Mouse (Mus musculus) midbrain, postnatal 0 days (tissue): ENCODE measurements around the gene Adipor1. TPM values are rescaled to one million over a fixed set of nuclear protein-coding genes. Genes with fewer than 3 reads are reported as not detected.

Experiments
- ATAC-seq: fragments of 200-750 bp; cut with Nextera tagmentation; 2 replicates; pipeline ENCODE4 v1.8.0; 2017; ENCODE audit warnings: moderate number of reproducible peaks, mild to moderate bottlenecking, moderate TSS enrichment, moderate library complexity; ENCODE audit not compliant: low FRiP score
- DNase-seq: peaks from one replicate; pipeline ENCODE4 v3.0.0-alpha.2; 2015; ENCODE audit warnings: low spot score
- H3K27ac ChIP-seq: fragments of 300-500 bp; sonication (generic); 2 replicates; pipeline ENCODE4 v1.5.1; 2014; ENCODE audit warnings: low read depth, mild to moderate bottlenecking, low read length, mixed read lengths
- H3K27me3 ChIP-seq: fragments of 300-500 bp; sonication (generic); 2 replicates; pipeline ENCODE4 v1.6.1; 2014; ENCODE audit warnings: low read length, control low read depth, mixed read lengths; ENCODE audit not compliant: insufficient read depth
- H3K36me3 ChIP-seq: fragments of 300-500 bp; sonication (generic); 2 replicates; pipeline ENCODE4 v1.6.1; 2014; ENCODE audit warnings: low read length, control low read depth, mixed read lengths; ENCODE audit not compliant: insufficient read depth
- H3K4me1 ChIP-seq: fragments of 300-500 bp; sonication (generic); 2 replicates; pipeline ENCODE4 v1.6.1; 2014; ENCODE audit warnings: mild to moderate bottlenecking, control low read depth, antibody characterized with exemption, low read length, mixed read lengths; ENCODE audit not compliant: insufficient read depth
- H3K4me2 ChIP-seq: fragments of 300-500 bp; sonication (generic); 2 replicates; pipeline ENCODE4 v1.6.1; 2014; ENCODE audit warnings: low read depth, mild to moderate bottlenecking, low read length, mixed read lengths; ENCODE audit not compliant: poor library complexity, severe bottlenecking
- H3K4me3 ChIP-seq: fragments of 300-500 bp; sonication (generic); 2 replicates; pipeline ENCODE4 v1.5.1; 2014; ENCODE audit warnings: low read depth, mild to moderate bottlenecking, low read length, moderate library complexity
- H3K9ac ChIP-seq: fragments of 300-500 bp; sonication (generic); replicated peaks from 2 replicates; pipeline ENCODE4 v1.6.1; 2014; ENCODE audit warnings: mild to moderate bottlenecking, low read length, moderate library complexity, mixed read lengths; ENCODE audit not compliant: poor library complexity, severe bottlenecking
- H3K9me3 ChIP-seq: fragments of 300-500 bp; sonication (generic); 2 replicates; pipeline ENCODE4 v1.6.1; 2016; ENCODE audit warnings: low read length, control low read depth
- CTCF ChIP-seq: IDR thresholded peaks from 2 replicates; pipeline ENCODE4 v1.5.1; 2016; ENCODE audit warnings: antibody characterized with exemption, mild to moderate bottlenecking
- WGBS: fragments of 180-500 bp; shearing (Covaris S2); extraction: QIAGEN DNeasy Blood & Tissue Kit; methylation state at CpG from one replicate; pipeline ENCODE4 v1.1.7; 2014; 5-methylcytosine and 5-hydroxymethylcytosine counted together
- polyA plus RNA-seq: library from polyadenylated mRNA; unstranded; fragments of >200 nt; fragmentation: Nextera tagmentation; extraction: Ambion mirVana; gene quantifications from 2 replicates; pipeline ENCODE4 v1.2.1, GENCODE M21; 2015
- total RNA-seq: library from RNA; depleted of rRNA; stranded (reverse); fragments of >200 nt; gene quantifications from 2 replicates; pipeline ENCODE4 v1.2.3, GENCODE M21; 2014; rRNA removed

The Adipor1 gene
- total and polyA plus RNA-seq, 2 experiments from 2014 or later: 74.1 to 98.7 TPM

DNA sequence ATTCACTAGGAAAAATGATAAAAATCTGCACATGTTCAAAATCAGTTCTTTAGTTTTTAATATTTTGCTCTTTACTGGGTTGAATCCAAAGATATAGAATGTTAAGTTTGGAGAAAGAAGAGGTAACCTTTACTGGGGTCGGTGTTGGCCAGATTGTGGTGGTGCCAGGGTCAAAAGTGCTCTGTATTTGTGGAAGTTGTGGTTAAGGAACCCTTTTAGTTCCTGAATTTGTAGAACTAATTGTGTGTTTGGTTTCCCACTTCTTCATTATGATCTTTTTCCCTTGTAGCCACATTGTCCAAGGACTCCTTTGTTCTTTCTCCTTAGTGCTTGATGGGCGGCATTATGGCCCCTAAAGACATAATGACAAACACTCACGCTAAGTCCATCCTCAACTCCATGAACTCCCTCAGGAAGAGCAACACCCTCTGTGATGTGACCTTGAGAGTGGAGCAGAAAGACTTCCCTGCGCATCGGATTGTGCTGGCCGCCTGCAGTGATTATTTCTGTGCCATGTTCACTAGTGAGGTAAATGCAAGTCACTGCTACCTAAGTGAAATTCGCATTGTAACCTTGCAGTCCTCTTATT is 43.1 kb downstream of the Adipor1 start:
- Histone ChIP-seq H3K36me3 (peaks cover 17% of the 10 kb centered on the region), H3K27me3 (no peaks in the 10 kb centered on the region), H3K4me2 (no peak overlapping the region), H3K27ac (no peak overlapping the region), H3K9me3 (no peaks in the 10 kb centered on the region), H3K4me3 (no peak overlapping the region), H3K9ac (no peak overlapping the region), H3K4me1 (no peaks in the 10 kb centered on the region)
- ATAC-seq (no peak), DNase-seq (no peak)
- TF ChIP-seq CTCF: no peak
- WGBS: 94% methylated on average over 7 of the region's 7 CpGs

DNA sequence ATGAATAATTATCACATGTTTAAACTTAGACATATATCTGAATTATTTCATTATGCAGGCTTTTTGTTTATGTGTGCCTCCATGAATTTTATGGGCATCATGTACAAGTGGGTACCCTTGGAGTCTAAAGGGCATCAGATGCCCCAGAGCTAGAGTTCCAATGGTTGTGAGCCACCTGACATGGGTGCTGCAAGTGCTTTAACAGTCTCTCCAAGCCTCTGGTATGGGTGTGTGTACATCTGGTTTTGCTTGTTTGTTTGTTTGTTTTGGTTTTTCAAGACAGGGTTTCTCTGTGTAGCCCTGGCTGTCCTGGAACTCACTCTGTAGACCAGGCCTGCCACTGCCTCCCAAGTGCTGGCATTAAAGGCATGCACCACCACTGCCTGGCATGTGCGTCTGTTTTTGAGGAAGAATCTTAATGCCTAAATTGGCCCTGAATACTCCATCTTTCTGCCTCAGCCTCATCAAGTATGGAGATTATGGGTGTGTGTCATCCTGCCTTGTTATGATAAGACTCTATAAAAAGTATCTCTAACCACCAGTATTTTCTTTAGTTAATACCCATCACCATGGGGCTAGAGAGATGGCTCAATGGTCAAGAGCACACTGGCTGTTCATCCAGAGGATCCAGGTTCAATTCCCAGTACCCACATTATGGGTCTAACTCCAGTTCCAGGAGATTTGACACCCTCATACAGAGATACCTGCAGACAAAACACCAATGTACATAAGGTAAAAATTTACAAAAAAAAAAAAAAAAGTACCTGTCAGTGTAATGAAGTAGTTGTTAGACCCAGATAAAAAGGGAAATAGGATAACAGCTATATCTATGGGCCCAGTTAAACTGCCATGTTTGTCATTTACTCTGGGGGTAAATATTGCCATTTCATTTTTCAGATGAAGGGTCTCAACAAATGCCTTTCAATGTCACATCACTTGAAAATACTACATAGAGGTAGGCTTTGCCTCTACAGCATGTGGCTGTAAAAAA is 45.4 kb downstream of the Adipor1 start:
- H3K27ac ChIP-seq: no peak overlapping the region
- no peak overlapping the region for H3K4me2 ChIP-seq
- peaks cover 25% of the 10 kb centered on the region for H3K36me3 ChIP-seq
- H3K4me1 ChIP-seq: no peaks in the 10 kb centered on the region
- ATAC-seq (no peak), DNase-seq (no peak)
- WGBS: 95% methylated on average over 1 of the region's 1 CpGs
- no peak overlapping the region for H3K9ac ChIP-seq
- no peak overlapping the region for H3K4me3 ChIP-seq
- H3K9me3 ChIP-seq: no peaks in the 10 kb centered on the region
- no peaks in the 10 kb centered on the region for H3K27me3 ChIP-seq
- no peak for TF ChIP-seq CTCF

Other genes starting within 250 kb of the Adipor1 start
- 0.47 and 3.0 TPM in 2 replicates for gene Chil1, start 233.2 kb upstream of the Adipor1 start, total RNA-seq
- 3.0 and 4.3 TPM in 2 replicates for gene Chil1, start 233.2 kb upstream of the Adipor1 start, polyA plus RNA-seq
- not detected in 2 replicates for gene Mybph, start 221.9 kb upstream of the Adipor1 start, total RNA-seq
- gene Mybph, start 221.9 kb upstream of the Adipor1 start, polyA plus RNA-seq: 0.12 TPM in 1 of 2 replicates, not detected in the other
- 45.1 and 54.2 TPM in 2 replicates for gene Adora1, start 179.9 kb upstream of the Adipor1 start, total RNA-seq
- 32.5 and 35.6 TPM in 2 replicates for gene Adora1, start 179.9 kb upstream of the Adipor1 start, polyA plus RNA-seq
- gene Myog, start 125.4 kb upstream of the Adipor1 start, total RNA-seq: 0.11 and 0.19 TPM in 2 replicates
- not detected in 2 replicates for gene Myog, start 125.4 kb upstream of the Adipor1 start, polyA plus RNA-seq
- 42.0 and 43.3 TPM in 2 replicates for gene Ppfia4, start 82.5 kb upstream of the Adipor1 start, total RNA-seq
- 28.7 and 29.1 TPM in 2 replicates for gene Ppfia4, start 82.5 kb upstream of the Adipor1 start, polyA plus RNA-seq
- 245 and 286 TPM in 2 replicates for gene Tmem183a, start 53.4 kb upstream of the Adipor1 start, total RNA-seq
- gene Tmem183a, start 53.4 kb upstream of the Adipor1 start, polyA plus RNA-seq: 120 and 125 TPM in 2 replicates
- gene 4933406M09Rik, start 29.4 kb upstream of the Adipor1 start, total RNA-seq: not detected in 2 replicates
- gene 4933406M09Rik, start 29.4 kb upstream of the Adipor1 start, polyA plus RNA-seq: not detected in 2 replicates
- 5.3 and 7.4 TPM in 2 replicates for gene Cyb5r1, start 9.8 kb upstream of the Adipor1 start, total RNA-seq
- 7.9 and 8.3 TPM in 2 replicates for gene Cyb5r1, start 9.8 kb upstream of the Adipor1 start, polyA plus RNA-seq
- 26.4 and 42.7 TPM in 2 replicates for gene Klhl12, start 40.2 kb downstream of the Adipor1 start, total RNA-seq
- 33.9 and 35.3 TPM in 2 replicates for gene Klhl12, start 40.2 kb downstream of the Adipor1 start, polyA plus RNA-seq
- gene Rabif, start 79.3 kb downstream of the Adipor1 start, total RNA-seq: 37.6 and 45.1 TPM in 2 replicates
- gene Rabif, start 79.3 kb downstream of the Adipor1 start, polyA plus RNA-seq: 79.0 and 79.5 TPM in 2 replicates
- gene Mgat4e, start 134.3 kb downstream of the Adipor1 start, total RNA-seq: not detected in 2 replicates
- gene Mgat4e, start 134.3 kb downstream of the Adipor1 start, polyA plus RNA-seq: not detected in 2 replicates
- 65.9 and 69.9 TPM in 2 replicates for gene Kdm5b, start 144.8 kb downstream of the Adipor1 start, total RNA-seq
- 37.3 and 43.7 TPM in 2 replicates for gene Kdm5b, start 144.8 kb downstream of the Adipor1 start, polyA plus RNA-seq
- 18.9 and 19.0 TPM in 2 replicates for gene Syt2, start 231.3 kb downstream of the Adipor1 start, total RNA-seq
- 6.2 and 6.8 TPM in 2 replicates for gene Syt2, start 231.3 kb downstream of the Adipor1 start, polyA plus RNA-seq